Comparison of ENCODE assay signal across 8 mouse cellular contexts in the genomic region with DNA sequence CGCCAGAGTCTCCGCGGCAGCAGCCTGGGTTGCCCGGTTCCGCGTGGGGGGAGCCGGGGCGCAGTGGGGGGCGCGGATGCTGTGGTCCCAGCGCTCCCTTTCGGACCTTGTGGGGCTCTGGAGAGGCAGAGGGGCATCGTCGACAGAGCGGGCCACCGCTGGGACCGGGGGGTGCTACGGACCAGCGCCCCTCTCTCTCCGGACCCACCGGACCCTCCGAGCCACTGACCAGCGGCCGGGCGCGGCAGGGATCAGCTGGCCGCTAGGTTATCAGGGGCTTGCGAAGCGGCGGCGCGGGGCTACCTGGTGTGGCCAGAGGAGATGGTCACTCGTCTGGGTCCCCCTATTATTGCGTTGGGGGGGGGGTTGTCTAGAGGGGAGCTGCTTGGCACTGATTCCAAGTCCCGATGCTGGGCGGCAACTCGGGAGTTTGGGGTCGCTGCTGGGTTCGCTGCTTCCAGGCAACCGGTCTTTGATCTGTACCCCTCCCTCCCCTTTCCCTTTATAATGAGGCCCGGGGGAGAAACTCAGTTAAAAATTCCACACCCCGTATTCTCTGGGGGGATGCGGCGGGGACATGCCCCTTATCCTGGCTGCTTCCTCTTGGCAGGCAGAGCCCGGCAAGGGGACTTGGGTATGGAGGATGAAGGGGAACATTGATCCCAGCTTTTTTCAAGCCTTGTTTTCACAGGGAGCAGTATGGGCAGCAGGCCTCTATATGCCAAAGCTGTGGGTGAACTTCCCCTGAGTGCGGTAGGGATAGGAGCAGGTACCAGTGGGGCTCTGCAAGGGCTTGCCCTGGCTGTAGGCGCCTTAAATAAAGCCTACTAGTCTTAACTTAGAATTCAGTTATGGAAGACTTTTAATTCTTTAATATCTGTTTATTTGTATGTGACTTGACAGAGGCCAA. TPM values are rescaled to one million over a fixed set of nuclear protein-coding genes. Genes with fewer than 3 reads are reported as not detected.
DNase-seq lines count a peak whose midpoint lies in the region; ATAC-seq and TF ChIP-seq lines count a peak whose summit lies in the region.

No protein-coding gene starts in this region.

- H3K27me3 ChIP-seq in heart, embryonic 10.5 days (ENCODE audit: insufficient read depth, poor library complexity, severe bottlenecking), result peaks cover 49% of the 10 kb centered on the region
- peaks cover 53% of the 10 kb centered on the region for H3K27me3 ChIP-seq in E14TG2a.4 (ENCODE audit: insufficient read depth, low read length)
- H3K27me3 ChIP-seq in embryonic facial prominence, embryonic 15.5 days, result peaks cover 38% of the 10 kb centered on the region

- peak overlapping the region; percentile 62; the same call in 1 of the 2 replicates for H3K27ac ChIP-seq in heart, embryonic 10.5 days
- no peak overlapping the region for H3K27ac ChIP-seq in embryonic facial prominence, embryonic 15.5 days (replicated peaks)

- peak overlapping the region; percentile 98 for H3K4me2 ChIP-seq in embryonic facial prominence, embryonic 15.5 days (replicated peaks)

- H3K9me3 ChIP-seq in heart, embryonic 10.5 days, result no peaks in the 10 kb centered on the region
- peaks cover 8% of the 10 kb centered on the region for H3K9me3 ChIP-seq in E14TG2a.4 (ENCODE audit: low read length)
- no peaks in the 10 kb centered on the region for H3K9me3 ChIP-seq in embryonic facial prominence, embryonic 15.5 days (replicated peaks)

- TF ChIP-seq CTCF in E14TG2a.4 (conservative IDR thresholded peaks at IDR 0.05; ENCODE audit: low read length), result no peak

- WGBS in heart, embryonic 10.5 days, result 2% methylated on average over 47 of the region's 47 CpGs
- 3% methylated on average over 45 of the region's 47 CpGs for WGBS in embryonic facial prominence, embryonic 15.5 days

- no peak for DNase-seq in heart, embryonic 10.5 days (ENCODE audit: low spot score)
- no peak for DNase-seq in heart, postnatal 10 days
- peak; percentile 12 to 17 for DNase-seq in left cerebral cortex, adult 8-10 months (ENCODE audit: low spot score in 2 of 2)
- DNase-seq in neural tube, embryonic 10.5 days (ENCODE audit: extremely low spot score, low spot score), result peak; percentile 61
- no peak for DNase-seq in kidney, postnatal 36 days
- DNase-seq in spleen, adult 18-20 months, result no peak

- H3K4me1 ChIP-seq in heart, embryonic 10.5 days, result peaks cover 15% of the 10 kb centered on the region
- peaks cover 11% of the 10 kb centered on the region for H3K4me1 ChIP-seq in E14TG2a.4 (replicated peaks; ENCODE audit: low read depth, low read length)
- peaks cover 15% of the 10 kb centered on the region for H3K4me1 ChIP-seq in embryonic facial prominence, embryonic 15.5 days

- intact Hi-C loops in heart, postnatal 10 days (cut with DNase I), result no loop called here

- peak overlapping the region; percentile 70 for H3K4me3 ChIP-seq in heart, embryonic 10.5 days
- peak overlapping the region; percentile 87 for H3K4me3 ChIP-seq in E14TG2a.4 (replicated peaks; ENCODE audit: low read length)
- H3K4me3 ChIP-seq in embryonic facial prominence, embryonic 15.5 days (replicated peaks), result peak overlapping the region; percentile 59

- peak; percentile 35; the same call in 1 of the 2 replicates for ATAC-seq in embryonic facial prominence, embryonic 15.5 days (ENCODE audit: insufficient number of reproducible peaks, low FRiP score, low TSS enrichment, low read depth)

- no peaks in the 10 kb centered on the region for H3K36me3 ChIP-seq in heart, embryonic 10.5 days
- H3K36me3 ChIP-seq in E14TG2a.4 (ENCODE audit: insufficient read depth, low read length), result no peaks in the 10 kb centered on the region
- no peaks in the 10 kb centered on the region for H3K36me3 ChIP-seq in embryonic facial prominence, embryonic 15.5 days

- peak overlapping the region; percentile 35 for H3K9ac ChIP-seq in embryonic facial prominence, embryonic 15.5 days

RNA-seq across cellular contexts. Expression of a gene that starts 1.0 kb away (rescaled TPM):
- polyA plus RNA-seq in heart, embryonic 10.5 days (2016; fragmentation: Nextera tagmentation; extraction: Ambion mirVana), result 0.28 and 1.0 TPM in 2 replicates
- total RNA-seq in heart, postnatal 10 days (2021), result under 1 TPM; 0.45 to 0.67 TPM
- 7.3 and 8.6 TPM in 2 replicates for polyA plus RNA-seq in embryonic facial prominence, embryonic 15.5 days (2015; fragmentation: Nextera tagmentation; extraction: Ambion mirVana)
- 100 to 1,000 TPM; 215 to 224 (median 220) TPM for total RNA-seq in left cerebral cortex, adult 8-10 months (2022)

Comparison
In these comparisons a context has a peak if more than half of its experiments do, and no peak if none do; other contexts are left out.
1. DNase-seq: peak in left cerebral cortex, adult 8-10 months (2 of 2) and neural tube, embryonic 10.5 days (single experiment); none in heart, embryonic 10.5 days (single experiment), heart, postnatal 10 days (0 of 2), kidney, postnatal 36 days (0 of 2) and spleen, adult 18-20 months (0 of 2).
2. RNA of a gene that starts 1.0 kb away (total RNA-seq): 215 to 224 TPM in left cerebral cortex, adult 8-10 months; 0.45 to 0.67 TPM in heart, postnatal 10 days; every median in the first group is over 100 times any median in the second.
3. Peak in every context shown above with its lines, with median percentiles within 50 percentile points of each other: H3K4me3 ChIP-seq.